Comparison of ENCODE assay signal across 8 mouse cellular contexts in the genomic region with DNA sequence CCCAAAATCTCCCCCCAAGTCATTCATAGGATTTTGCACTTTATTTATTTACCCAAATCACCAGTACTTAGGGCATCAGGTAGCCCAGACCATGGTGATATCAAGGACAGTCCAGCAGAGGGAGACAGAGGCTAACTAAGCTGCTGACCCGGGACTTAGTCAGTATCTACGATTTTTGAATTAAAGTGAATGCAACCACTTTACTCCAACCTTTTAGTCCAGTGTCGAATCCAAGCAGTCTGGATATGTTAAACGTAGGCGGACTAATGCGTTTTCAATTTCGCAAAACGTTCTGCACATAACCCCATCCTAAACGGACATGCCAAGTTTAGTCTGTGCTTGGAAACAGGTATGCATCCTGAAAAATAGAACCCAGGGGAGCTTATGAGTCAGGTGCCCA. TPM values are rescaled to one million over a fixed set of nuclear protein-coding genes. Genes with fewer than 3 reads are reported as not detected.
A peak's percentile ranks its signal among the peaks of the same experiment; 100 is the strongest.
DNase-seq lines count a peak whose midpoint lies in the region; ATAC-seq and TF ChIP-seq lines count a peak whose summit lies in the region.

No protein-coding gene starts in this region.

- H3K79me2 ChIP-seq in MEL (ENCODE audit: control insufficient read depth, insufficient read depth, low read length, poor library complexity), result no peaks in the 10 kb centered on the region

- ATAC-seq in embryonic facial prominence, embryonic 15.5 days (ENCODE audit: insufficient number of reproducible peaks, low FRiP score, low TSS enrichment, low read depth), result no peak
- no peak for ATAC-seq in heart, embryonic 14.5 days (ENCODE audit: insufficient number of reproducible peaks, insufficient read depth, low FRiP score, low read depth)
- ATAC-seq in kidney, embryonic 15.5 days (replicated peaks; ENCODE audit: low FRiP score), result peak; percentile 55; the same call in 1 of the 2 replicates
- no peak for ATAC-seq in liver, postnatal 0 days
- ATAC-seq in neural tube, embryonic 15.5 days (ENCODE audit: low FRiP score), result 0 out of 2 replicates have a peak, but pooled peaks have one; percentile 53

- H3K27me3 ChIP-seq in MEL (ENCODE audit: control insufficient read depth in 1 of 2, insufficient read depth in 2 of 2, low read length in 2 of 2), result no peaks in the 10 kb centered on the region
- peaks cover 36% of the 10 kb centered on the region for H3K27me3 ChIP-seq in embryonic facial prominence, embryonic 15.5 days
- peaks cover 23% of the 10 kb centered on the region for H3K27me3 ChIP-seq in heart, embryonic 14.5 days (ENCODE audit: control insufficient read depth, insufficient read depth, low read length)
- peaks cover 46% of the 10 kb centered on the region for H3K27me3 ChIP-seq in kidney, embryonic 15.5 days
- H3K27me3 ChIP-seq in liver, postnatal 0 days (ENCODE audit: insufficient read depth, low read length), result peaks cover 34% of the 10 kb centered on the region
- peaks cover 9% of the 10 kb centered on the region; the same call in 1 of the 2 replicates for H3K27me3 ChIP-seq in neural tube, embryonic 15.5 days (replicated peaks)

- TF ChIP-seq RAD21 in MEL (IDR thresholded peaks at IDR 0.05; ENCODE audit: low read depth, low read length), result peak; percentile 23

- no peak for TF ChIP-seq POLR2A in MEL (IDR thresholded peaks at IDR 0.05; ENCODE audit: control insufficient read depth in 1 of 2, insufficient read depth in 1 of 2, low read depth in 1 of 2, low read length in 2 of 2, poor library complexity in 1 of 2)
- no peak for TF ChIP-seq POLR2A in brain, embryonic 14.5 days (IDR thresholded peaks at IDR 0.05; ENCODE audit: borderline replicate concordance, extremely low read depth, insufficient read depth, insufficient read length, poor library complexity, severe bottlenecking)

- peak overlapping the region; percentile 99 for H3K4me2 ChIP-seq in embryonic facial prominence, embryonic 15.5 days (replicated peaks)
- peak overlapping the region; percentile 92 for H3K4me2 ChIP-seq in heart, embryonic 14.5 days (ENCODE audit: low read length)
- H3K4me2 ChIP-seq in kidney, embryonic 15.5 days, result peak overlapping the region; percentile 96
- H3K4me2 ChIP-seq in liver, postnatal 0 days (ENCODE audit: low read depth, low read length), result no peak overlapping the region
- peak overlapping the region; percentile 93 for H3K4me2 ChIP-seq in neural tube, embryonic 15.5 days

- H3K4me3 ChIP-seq in MEL (ENCODE audit: control insufficient read depth in 1 of 2, insufficient read depth in 1 of 2, low read depth in 2 of 2, low read length in 2 of 2), result no peak overlapping the region
- H3K4me3 ChIP-seq in embryonic facial prominence, embryonic 15.5 days (replicated peaks), result 0 out of 2 replicates have a peak overlapping the region, but pooled peaks have one; percentile 65
- peak overlapping the region; percentile 1 to 71; a peak in 3 of 4 replicates for H3K4me3 ChIP-seq in heart, embryonic 14.5 days (ENCODE audit: control insufficient read depth in 1 of 2, insufficient read depth in 1 of 2, low read depth in 1 of 2, low read length in 2 of 2)
- peak overlapping the region; percentile 70 for H3K4me3 ChIP-seq in kidney, embryonic 15.5 days (replicated peaks)
- H3K4me3 ChIP-seq in liver, postnatal 0 days (ENCODE audit: low read depth, low read length), result no peak overlapping the region
- peak overlapping the region; percentile 57 for H3K4me3 ChIP-seq in neural tube, embryonic 15.5 days (replicated peaks)

- no peaks in the 10 kb centered on the region for H3K9me3 ChIP-seq in MEL (replicated peaks; ENCODE audit: insufficient read depth, low read length)
- H3K9me3 ChIP-seq in embryonic facial prominence, embryonic 15.5 days (replicated peaks), result no peaks in the 10 kb centered on the region
- H3K9me3 ChIP-seq in heart, embryonic 14.5 days (ENCODE audit: control insufficient read depth, low read length), result peaks cover 4% of the 10 kb centered on the region
- H3K9me3 ChIP-seq in kidney, embryonic 15.5 days (replicated peaks), result no peaks in the 10 kb centered on the region
- peaks cover 4% of the 10 kb centered on the region for H3K9me3 ChIP-seq in liver, postnatal 0 days (ENCODE audit: low read length)
- no peaks in the 10 kb centered on the region for H3K9me3 ChIP-seq in neural tube, embryonic 15.5 days (replicated peaks)

- peak; percentile 9 for DNase-seq in MEL (ENCODE audit: low read depth, low spot score)
- peak; percentile 90 for DNase-seq in brain, embryonic 14.5 days (ENCODE audit: low read depth)
- DNase-seq in liver, postnatal 0 days, result peak; percentile 45
- no peak for DNase-seq in thymus, adult 18-20 months

- no peaks in the 10 kb centered on the region for H3K36me3 ChIP-seq in MEL (ENCODE audit: control insufficient read depth in 1 of 2, insufficient read depth in 2 of 2, low read length in 2 of 2)
- H3K36me3 ChIP-seq in embryonic facial prominence, embryonic 15.5 days, result no peaks in the 10 kb centered on the region
- no peaks in the 10 kb centered on the region for H3K36me3 ChIP-seq in heart, embryonic 14.5 days (ENCODE audit: control insufficient read depth, insufficient read depth, low read length)
- H3K36me3 ChIP-seq in kidney, embryonic 15.5 days, result no peaks in the 10 kb centered on the region
- H3K36me3 ChIP-seq in liver, postnatal 0 days (replicated peaks; ENCODE audit: insufficient read depth, low read length), result no peaks in the 10 kb centered on the region
- H3K36me3 ChIP-seq in neural tube, embryonic 15.5 days, result no peaks in the 10 kb centered on the region

- TF ChIP-seq EP300 in MEL (IDR thresholded peaks at IDR 0.05; ENCODE audit: low read depth in 1 of 2, low read length in 2 of 2), result no peak
- no peak for TF ChIP-seq EP300 in liver, postnatal 0 days (IDR thresholded peaks at IDR 0.05; ENCODE audit: low read depth)

- no peak overlapping the region for H3K27ac ChIP-seq in MEL (ENCODE audit: control insufficient read depth, low read depth, low read length)
- no peak overlapping the region for H3K27ac ChIP-seq in embryonic facial prominence, embryonic 15.5 days (replicated peaks)
- H3K27ac ChIP-seq in heart, embryonic 14.5 days (replicated peaks in 1 of 2; ENCODE audit: control insufficient read depth in 1 of 2, insufficient read depth in 1 of 2, low read depth in 2 of 2, low read length in 2 of 2), result 0 out of 4 replicates have a peak overlapping the region, but pooled peaks of 1 of the 2 experiments have one; percentile 24
- H3K27ac ChIP-seq in kidney, embryonic 15.5 days, result no peak overlapping the region
- H3K27ac ChIP-seq in liver, postnatal 0 days (ENCODE audit: low read depth), result no peak overlapping the region
- H3K27ac ChIP-seq in neural tube, embryonic 15.5 days (replicated peaks), result no peak overlapping the region

- H3K9ac ChIP-seq in MEL (ENCODE audit: control insufficient read depth, low read depth, low read length, poor library complexity, severe bottlenecking), result no peak overlapping the region
- no peak overlapping the region for H3K9ac ChIP-seq in embryonic facial prominence, embryonic 15.5 days
- peak overlapping the region; percentile 14; the same call in 1 of the 2 replicates for H3K9ac ChIP-seq in heart, embryonic 14.5 days (ENCODE audit: low read length)
- H3K9ac ChIP-seq in kidney, embryonic 15.5 days, result no peak overlapping the region
- no peak overlapping the region for H3K9ac ChIP-seq in liver, postnatal 0 days (replicated peaks)
- no peak overlapping the region for H3K9ac ChIP-seq in neural tube, embryonic 15.5 days (replicated peaks)

- H3K4me1 ChIP-seq in MEL (ENCODE audit: control insufficient read depth in 1 of 2, insufficient read depth in 2 of 2, low read length in 2 of 2), result no peaks in the 10 kb centered on the region
- peaks cover 14% of the 10 kb centered on the region for H3K4me1 ChIP-seq in embryonic facial prominence, embryonic 15.5 days
- peaks cover 0 to 12% of the 10 kb centered on the region in 2 experiments; a peak in 2 of 4 replicates for H3K4me1 ChIP-seq in heart, embryonic 14.5 days (ENCODE audit: control insufficient read depth in 2 of 2, insufficient read depth in 2 of 2, low read length in 2 of 2)
- peaks cover 17% of the 10 kb centered on the region for H3K4me1 ChIP-seq in kidney, embryonic 15.5 days
- peaks cover 9% of the 10 kb centered on the region; the same call in 1 of the 2 replicates for H3K4me1 ChIP-seq in liver, postnatal 0 days (ENCODE audit: insufficient read depth)
- H3K4me1 ChIP-seq in neural tube, embryonic 15.5 days, result peaks cover 17% of the 10 kb centered on the region

- TF ChIP-seq CTCF in MEL (IDR thresholded peaks at IDR 0.05 in 2 of 3, conservative IDR thresholded peaks at IDR 0.05 in 1 of 3; ENCODE audit: control insufficient read depth in 1 of 3, insufficient read depth in 1 of 3, low read depth in 2 of 3, low read length in 3 of 3, poor library complexity in 1 of 3, severe bottlenecking in 1 of 3), result peak in 2 of 3 experiments; percentile 18 to 25; a peak in 2 of 6 replicates
- TF ChIP-seq CTCF in brain, embryonic 14.5 days (IDR thresholded peaks at IDR 0.05; ENCODE audit: borderline replicate concordance, extremely low read depth, insufficient read depth, insufficient read length), result peak; percentile 80; the same call in 1 of the 2 replicates
- peak; percentile 79 for TF ChIP-seq CTCF in liver, postnatal 0 days (IDR thresholded peaks at IDR 0.05; ENCODE audit: low read depth)

- WGBS in embryonic facial prominence, embryonic 15.5 days, result 3% methylated on average over 9 of the region's 9 CpGs
- WGBS in heart, embryonic 14.5 days, result 2% methylated on average over 9 of the region's 9 CpGs
- 3% methylated on average over 9 of the region's 9 CpGs for WGBS in kidney, embryonic 15.5 days
- WGBS in liver, postnatal 0 days (ENCODE audit: insufficient replicate concordance), result 5% methylated on average over 9 of the region's 9 CpGs
- WGBS in neural tube, embryonic 15.5 days, result 4% methylated on average over 9 of the region's 9 CpGs

TF ChIP-seq in MEL, 35 proteins besides CTCF, POLR2A, EP300 and RAD21:
- TF ChIP-seq TBP (IDR thresholded peaks at IDR 0.05; ENCODE audit: low read depth, low read length), result no peak
- TF ChIP-seq TAL1 (IDR thresholded peaks at IDR 0.05; ENCODE audit: low read length), result no peak
- TF ChIP-seq ETS1 (IDR thresholded peaks at IDR 0.05; ENCODE audit: low read depth, low read length), result no peak
- no peak for TF ChIP-seq TCF12 (IDR thresholded peaks at IDR 0.05; ENCODE audit: low read depth, low read length)

RNA-seq across cellular contexts. Expression of a gene that starts 0.6 kb away (rescaled TPM):
- total RNA-seq in MEL (2012; rRNA removed), result not detected in 2 replicates
- not detected for polyA plus RNA-seq in MEL (2012; ENCODE audit: insufficient read depth in 1 of 2, insufficient read length in 2 of 2, low read depth in 1 of 2, low replicate concordance in 2 of 2, missing spikeins in 1 of 2)
- 0.53 and 1.2 TPM in 2 replicates for polyA plus RNA-seq in brain, embryonic 14.5 days (2012; rRNA removed)
- polyA plus RNA-seq in embryonic facial prominence, embryonic 15.5 days (2015; fragmentation: Nextera tagmentation; extraction: Ambion mirVana), result 0.45 and 0.64 TPM in 2 replicates
- polyA plus RNA-seq in heart, embryonic 14.5 days (2014; fragmentation: Nextera tagmentation; extraction: Ambion mirVana), result 2.4 and 2.6 TPM in 2 replicates
- polyA plus RNA-seq in kidney, embryonic 15.5 days (2015; fragmentation: Nextera tagmentation; extraction: Ambion mirVana), result 0.19 and 1.1 TPM in 2 replicates
- not detected in 2 replicates for polyA plus RNA-seq in liver, postnatal 0 days (2015; fragmentation: Nextera tagmentation; extraction: Ambion mirVana)
- polyA plus RNA-seq in neural tube, embryonic 15.5 days (2015; fragmentation: Nextera tagmentation; extraction: Ambion mirVana), result 0.83 and 1.4 TPM in 2 replicates

Comparison
In these comparisons a context has a peak if more than half of its experiments do, and no peak if none do; other contexts are left out.
1. DNase-seq: peak in MEL (single experiment), brain, embryonic 14.5 days (single experiment) and liver, postnatal 0 days (single experiment); none in thymus, adult 18-20 months (0 of 2).
2. H3K4me3 ChIP-seq: peak in embryonic facial prominence, embryonic 15.5 days (single experiment), heart, embryonic 14.5 days (2 of 2), kidney, embryonic 15.5 days (single experiment) and neural tube, embryonic 15.5 days (single experiment); none in MEL (0 of 2) and liver, postnatal 0 days (single experiment).
3. CTCF ChIP-seq: peak in every context shown above with its lines; median percentile 80 in brain, embryonic 14.5 days; 79 in liver, postnatal 0 days; 22 in MEL.
4. ATAC-seq: peak in kidney, embryonic 15.5 days (single experiment) and neural tube, embryonic 15.5 days (single experiment); none in embryonic facial prominence, embryonic 15.5 days (single experiment), heart, embryonic 14.5 days (single experiment) and liver, postnatal 0 days (single experiment).